Mouse (Mus musculus) adrenal gland, adult 18-20 months (tissue): ENCODE measurements at regions not wholly inside any gene's neighbourhood (a gene's known extent, or its start where the extent isn't known, plus 50 kb on each side); places are given as distances from the start of the nearest gene placed in this dataset.
"Not testable (repeated sequence)": the region's sequence is repeated elsewhere in the genome, so short reads cannot be mapped to it uniquely, and the experiment has no call there.

Experiments used
- DNase-seq, 2 experiments: peaks; one replicate each; pipeline ENCODE4 v3.0.0; 2021 to 2022; ENCODE audit warnings: low spot score in 2 of 2

- DNase-seq = no peak
Observed at GRCm38 (mm10) chr10:19297669-19298068, 58.7 kb upstream of the Olig3 start.

- DNase-seq = no peak
Observed at GRCm38 (mm10) chr10:19295388-19296013, 60.8 kb upstream of the Olig3 start.

- DNase-seq = no peak
Observed at GRCm38 (mm10) chr10:19291474-19291873, 64.9 kb upstream of the Olig3 start.

GRCm38 (mm10) chr10:19291039-19291438, 65.3 kb upstream of the Olig3 start:
- not testable (repeated sequence) for DNase-seq

GRCm38 (mm10) chr10:19282166-19282565, 74.2 kb upstream of the Olig3 start:
- DNase-seq = no peak

GRCm38 (mm10) chr10:19281021-19281420, 75.3 kb upstream of the Olig3 start:
- no peak for DNase-seq

- DNase-seq = no peak
Observed at GRCm38 (mm10) chr10:19278189-19278842, 78.0 kb upstream of the Olig3 start.

- DNase-seq = no peak
Observed at GRCm38 (mm10) chr10:19277103-19277827, 79.1 kb upstream of the Olig3 start.

- DNase-seq = no peak
Observed at GRCm38 (mm10) chr10:19274985-19275384, 81.3 kb upstream of the Olig3 start.

- DNase-seq = no peak
Observed at GRCm38 (mm10) chr10:19269418-19269817, 86.9 kb upstream of the Olig3 start.

- no peak for DNase-seq
Observed at GRCm38 (mm10) chr10:19268051-19268450, 88.3 kb upstream of the Olig3 start.

GRCm38 (mm10) chr10:19240102-19240759, 116.1 kb upstream of the Olig3 start:
- DNase-seq = peak in 1 of 2 experiments; percentile 6

- DNase-seq = no peak
Observed at GRCm38 (mm10) chr10:19216240-19216639, 140.1 kb upstream of the Olig3 start.

GRCm38 (mm10) chr10:19209751-19210150, 146.6 kb upstream of the Olig3 start:
- no peak for DNase-seq

GRCm38 (mm10) chr10:19208101-19208722, 148.1 kb upstream of the Olig3 start:
- no peak for DNase-seq

- no peak for DNase-seq
Observed at GRCm38 (mm10) chr10:19207505-19207904, 148.8 kb upstream of the Olig3 start.

GRCm38 (mm10) chr10:19200311-19200710, 156.0 kb upstream of the Olig3 start:
- DNase-seq = no peak

- no peak for DNase-seq
Observed at GRCm38 (mm10) chr10:19195676-19196075, 160.7 kb upstream of the Olig3 start.

- DNase-seq = no peak
Observed at GRCm38 (mm10) chr10:19194646-19195045, 161.7 kb upstream of the Olig3 start.

GRCm38 (mm10) chr10:19192971-19193758, 163.2 kb upstream of the Olig3 start:
- no peak for DNase-seq
